Mouse (Mus musculus) layer of hippocampus, adult 18-20 months (tissue): Measurements from ENCODE around the gene Psen1. TPM values are rescaled to one million over a fixed set of nuclear protein-coding genes. Genes with fewer than 3 reads are reported as not detected.

Experiments used
- DNase-seq, 2 experiments: peaks; one replicate each; pipeline ENCODE4 v3.0.0; 2022; ENCODE audit warnings: low spot score in 2 of 2
- total RNA-seq, 2 experiments: library from RNA; stranded (reverse); gene quantifications; 2 replicates each; pipeline ENCODE4 v1.2.3; 2021

Psen1 gene
- total RNA-seq, 2 experiments from 2014 or later: 67.9 to 73.2 TPM

GRCm38 (mm10) chr12:83770418-83771256 lies 82.7 kb downstream of the Psen1 start:
- peak in 1 of 2 experiments; percentile 66 for DNase-seq

GRCm38 (mm10) chr12:83775621-83776020 lies 87.7 kb downstream of the Psen1 start:
- DNase-seq: no peak

DNA sequence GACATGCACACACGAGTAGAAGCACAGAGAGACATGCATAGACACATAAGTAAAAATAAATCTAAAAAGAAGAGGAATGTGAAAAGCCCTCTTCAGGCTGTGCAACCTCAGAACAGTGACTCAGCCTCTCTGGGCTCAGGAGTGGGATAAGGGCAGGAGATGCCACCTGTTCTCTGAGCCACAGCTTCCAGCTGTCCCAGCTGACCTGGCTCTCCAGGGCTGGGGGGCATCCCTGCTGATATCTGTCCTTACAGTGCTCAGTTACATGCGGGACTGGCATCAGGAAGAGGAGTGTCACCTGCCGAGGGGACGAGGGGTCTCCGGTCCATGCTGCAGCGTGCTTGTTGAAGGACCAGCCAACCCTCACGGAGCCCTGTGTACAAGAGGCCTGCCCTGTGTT lies 88.8 kb downstream of the Psen1 start:
- no peak for DNase-seq

DNA sequence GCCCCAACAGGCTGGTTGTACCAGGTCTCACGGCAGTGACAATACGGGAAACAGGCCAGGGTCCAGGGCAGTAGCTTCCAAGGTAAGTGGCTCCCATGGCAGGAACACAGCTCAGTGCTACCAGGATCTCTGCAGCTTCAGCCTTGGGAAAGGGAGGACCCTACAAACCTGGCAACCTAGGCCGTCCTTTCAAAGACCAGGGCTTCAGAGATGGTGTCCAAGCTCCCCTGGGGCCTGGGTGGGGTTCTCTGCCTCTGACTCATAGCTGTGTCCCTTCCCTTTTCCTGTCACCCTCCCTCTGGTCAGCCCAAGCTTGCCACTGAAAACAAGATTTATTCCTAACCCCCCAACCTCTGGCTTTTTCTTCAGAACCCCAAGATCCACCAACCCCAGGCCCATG lies 92.2 kb downstream of the Psen1 start:
- no peak for DNase-seq

DNA sequence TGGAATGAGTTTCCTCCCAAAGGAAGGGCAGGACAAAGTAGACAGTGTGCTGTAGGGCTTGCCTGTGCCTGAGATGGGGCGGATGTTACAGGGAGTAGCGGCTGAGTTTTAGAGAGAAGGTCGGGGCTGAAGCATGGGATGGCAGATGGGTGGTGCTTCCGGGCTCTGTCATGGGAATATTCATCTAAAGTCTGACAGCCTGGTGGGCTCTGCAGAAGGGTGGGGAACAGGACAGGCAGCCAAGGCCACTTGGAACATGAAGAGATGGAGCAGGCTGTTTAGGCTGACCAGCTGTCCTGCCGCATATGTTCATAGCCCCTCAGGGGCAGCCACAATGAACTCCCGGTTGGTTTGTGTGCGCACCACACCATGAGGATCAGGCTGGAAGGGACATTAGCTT lies 93.3 kb downstream of the Psen1 start:
- DNase-seq: no peak

- DNase-seq: no peak
Observed at GRCm38 (mm10) chr12:83781640-83782278, 93.8 kb downstream of the Psen1 start.

- DNase-seq: no peak
Observed at GRCm38 (mm10) chr12:83782669-83783068, 94.7 kb downstream of the Psen1 start.

Other genes starting within 250 kb of the Psen1 start
- 10 to 100 TPM; 21.3 to 22.9 TPM for gene Dpf3, start 200.4 kb upstream of the Psen1 start, total RNA-seq
- 10 to 100 TPM; 26.3 to 28.4 TPM for gene Dcaf4, start 167.7 kb upstream of the Psen1 start, total RNA-seq
- 10 to 100 TPM; 45.9 to 48.2 TPM for gene Zfyve1, start 90.9 kb upstream of the Psen1 start, total RNA-seq
- gene Rbm25, start 56.9 kb upstream of the Psen1 start, total RNA-seq: 100 to 1,000 TPM in 1 of 2 experiments, 10 to 100 TPM in 1; 92.2 to 103 TPM
- 1 to 10 TPM; 2.4 to 3.7 TPM for gene Papln, start 75.5 kb downstream of the Psen1 start, total RNA-seq
- 10 to 100 TPM; 38.0 TPM for gene Numb, start 233.8 kb downstream of the Psen1 start, total RNA-seq